Mouse (Mus musculus): Measurements from ENCODE around the gene Coq7.

DNA sequence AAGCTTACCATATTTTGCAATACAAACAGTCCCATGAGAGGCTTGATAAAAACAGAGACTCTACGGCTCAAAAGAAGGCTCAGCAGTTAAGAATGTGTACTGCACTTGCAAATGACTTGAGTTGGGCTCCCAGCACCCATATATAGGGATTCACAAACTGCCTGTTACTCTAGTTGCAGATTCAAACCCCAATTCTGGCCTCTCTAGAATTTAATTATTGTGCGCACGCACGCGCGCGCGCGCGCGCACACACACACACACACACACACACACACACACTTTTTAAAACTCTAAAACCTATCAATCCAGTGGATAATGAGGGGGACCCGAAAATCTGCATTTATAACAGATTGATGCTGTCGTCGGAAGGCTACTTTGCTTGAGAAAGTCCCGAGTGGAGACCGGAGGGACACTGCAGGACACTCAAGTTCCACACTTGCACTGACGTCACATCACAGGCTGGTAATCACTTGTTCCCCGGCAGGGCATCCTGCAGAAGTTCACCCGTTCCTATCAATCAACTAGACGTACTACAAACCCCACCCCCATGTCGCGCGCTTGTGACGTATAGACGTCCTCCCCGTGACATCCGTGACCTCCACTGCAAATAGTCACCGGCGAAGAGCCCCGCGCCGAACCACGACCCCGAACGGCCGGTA lies 508 bp downstream of the Coq7 start:
- peak; percentile 13; the same call in 1 of the 2 replicates for TF ChIP-seq CTCF (IDR thresholded peaks at IDR 0.05)
- no peak for TF ChIP-seq EP300 (IDR thresholded peaks at IDR 0.05)

Measured in lung, postnatal 0 days (tissue).